9 mouse cellular contexts compared by ENCODE assay signal in genomic region chr8:89849416-89850208, GRCm38 (mm10).
DNase-seq lines count a peak whose midpoint lies in the region; ATAC-seq and TF ChIP-seq lines count a peak whose summit lies in the region.
"Had no signal": no experiment of that assay in that cellular context is flagged by ENCODE, and none has a peak within 500 bp of the region (broad histone marks: within the 10 kb centered on the region; RNA-seq: fewer than 3 reads in every experiment).

No protein-coding gene starts in this region.

- no peaks in the 10 kb centered on the region for H3K9me3 ChIP-seq in heart, embryonic 10.5 days
- H3K9me3 ChIP-seq in forebrain, postnatal 0 days (ENCODE audit: low read length) = no peaks in the 10 kb centered on the region

- peak overlapping the region; percentile 22; the same call in 1 of the 2 replicates for H3K9ac ChIP-seq in forebrain, postnatal 0 days

- no peak overlapping the region for H3K4me2 ChIP-seq in forebrain, postnatal 0 days (ENCODE audit: low read depth)

- H3K27me3 ChIP-seq in heart, embryonic 10.5 days (ENCODE audit: insufficient read depth, poor library complexity, severe bottlenecking) = no peaks in the 10 kb centered on the region
- H3K27me3 ChIP-seq in forebrain, postnatal 0 days (ENCODE audit: insufficient read depth, low read length) = no peaks in the 10 kb centered on the region

- 68% methylated on average over 7 of the region's 7 CpGs for WGBS in heart, embryonic 10.5 days
- 40% methylated on average over 7 of the region's 7 CpGs for WGBS in forebrain, postnatal 0 days

- peak; percentile 90 for ATAC-seq in forebrain, postnatal 0 days

- H3K27ac ChIP-seq in heart, embryonic 10.5 days = no peak overlapping the region
- H3K27ac ChIP-seq in forebrain, postnatal 0 days (ENCODE audit: low read depth, low read length) = peak overlapping the region; percentile 55; the same call in 1 of the 2 replicates

- peak; percentile 19 to 49 for DNase-seq in heart, adult 18-20 months
- no peak for DNase-seq in heart, embryonic 10.5 days (ENCODE audit: low spot score)
- peak; percentile 72 for DNase-seq in brain, embryonic 18.5 days (ENCODE audit: low read depth, low spot score)
- peak; percentile 89 for DNase-seq in forebrain, postnatal 0 days
- peak; percentile 41 to 47 for DNase-seq in kidney, postnatal 25 days
- peak; percentile 57 for DNase-seq in mesoderm, embryonic 11.5 days (ENCODE audit: low read depth, low spot score)
- peak; percentile 57 for DNase-seq in testis, postnatal 10 days (ENCODE audit: low spot score)
- no peak for DNase-seq in spleen, postnatal 10 days (ENCODE audit: low spot score in 2 of 2)

- H3K36me3 ChIP-seq in heart, embryonic 10.5 days = no peaks in the 10 kb centered on the region
- no peaks in the 10 kb centered on the region for H3K36me3 ChIP-seq in forebrain, postnatal 0 days (ENCODE audit: insufficient read depth)
- H3K36me3 ChIP-seq: G1E had no signal

- no peak overlapping the region for H3K4me3 ChIP-seq in heart, embryonic 10.5 days
- no peak overlapping the region for H3K4me3 ChIP-seq in forebrain, postnatal 0 days (ENCODE audit: low read depth, low read length)

- H3K4me1 ChIP-seq in heart, embryonic 10.5 days = no peaks in the 10 kb centered on the region
- peaks cover 4% of the 10 kb centered on the region; the same call in 1 of the 2 replicates for H3K4me1 ChIP-seq in forebrain, postnatal 0 days (ENCODE audit: insufficient read depth)

- peak; percentile 93 for TF ChIP-seq CTCF in forebrain, postnatal 0 days (IDR thresholded peaks at IDR 0.05; ENCODE audit: low read depth)

Comparison
In these comparisons a context has a peak if more than half of its experiments do, and no peak if none do; other contexts are left out.
1. DNase-seq: peak in heart, adult 18-20 months (2 of 2), brain, embryonic 18.5 days (single experiment), forebrain, postnatal 0 days (single experiment), kidney, postnatal 25 days (2 of 2), mesoderm, embryonic 11.5 days (single experiment) and testis, postnatal 10 days (single experiment); none in heart, embryonic 10.5 days (single experiment) and spleen, postnatal 10 days (0 of 2).